Mouse (Mus musculus) neural tube, embryonic 13.5 days (tissue): Measurements from ENCODE around the gene Rassf7. TPM values are rescaled to one million over a fixed set of nuclear protein-coding genes. Genes with fewer than 3 reads are reported as not detected.

Experiments used
- ATAC-seq: fragments of 200-750 bp; cut with Nextera tagmentation; 2 replicates; pipeline ENCODE4 v1.8.0; 2017; ENCODE audit warnings: low read depth, mild to moderate bottlenecking, moderate TSS enrichment, moderate library complexity
- H3K27ac ChIP-seq: fragments of 300-500 bp; sonication (generic); replicated peaks from 2 replicates; pipeline ENCODE4 v1.5.1; 2015; ENCODE audit warnings: moderate library complexity, mild to moderate bottlenecking, inconsistent platforms
- H3K27me3 ChIP-seq: fragments of 300-500 bp; sonication (generic); 2 replicates; pipeline ENCODE4 v1.6.1; 2015; ENCODE audit warnings: mild to moderate bottlenecking, inconsistent platforms
- H3K36me3 ChIP-seq: fragments of 300-500 bp; sonication (generic); 2 replicates; pipeline ENCODE4 v1.6.1; 2015; ENCODE audit warnings: mild to moderate bottlenecking, inconsistent platforms
- H3K4me1 ChIP-seq: fragments of 300-500 bp; sonication (generic); replicated peaks from 2 replicates; pipeline ENCODE4 v1.6.1; 2015; ENCODE audit warnings: inconsistent platforms
- H3K4me2 ChIP-seq: fragments of 300-500 bp; sonication (generic); 2 replicates; pipeline ENCODE4 v1.6.1; 2015; ENCODE audit warnings: inconsistent platforms, mild to moderate bottlenecking, moderate library complexity
- H3K4me3 ChIP-seq: fragments of 300-500 bp; sonication (generic); 2 replicates; pipeline ENCODE4 v1.5.1; 2015; ENCODE audit warnings: mild to moderate bottlenecking, inconsistent platforms
- H3K9ac ChIP-seq: fragments of 300-500 bp; sonication (generic); 2 replicates; pipeline ENCODE4 v1.6.1; 2015; ENCODE audit warnings: moderate library complexity, mild to moderate bottlenecking, inconsistent platforms
- H3K9me3 ChIP-seq: fragments of 300-500 bp; sonication (generic); 2 replicates; pipeline ENCODE4 v1.6.1; 2016; ENCODE audit warnings: inconsistent platforms
- WGBS: fragments of 180-500 bp; shearing (Covaris S2); methylation state at CpG from one replicate; pipeline ENCODE4 v1.1.7; 2015; 5-methylcytosine and 5-hydroxymethylcytosine counted together
- polyA plus RNA-seq: library from polyadenylated mRNA; unstranded; fragments of >200 nt; fragmentation: Nextera tagmentation; extraction: Ambion mirVana; gene quantifications from 2 replicates; pipeline ENCODE4 v1.2.1, GENCODE M21; 2015

Gene Rassf7
- polyA plus RNA-seq, 1 experiment from 2014 or later = 29.8 TPM

DNA sequence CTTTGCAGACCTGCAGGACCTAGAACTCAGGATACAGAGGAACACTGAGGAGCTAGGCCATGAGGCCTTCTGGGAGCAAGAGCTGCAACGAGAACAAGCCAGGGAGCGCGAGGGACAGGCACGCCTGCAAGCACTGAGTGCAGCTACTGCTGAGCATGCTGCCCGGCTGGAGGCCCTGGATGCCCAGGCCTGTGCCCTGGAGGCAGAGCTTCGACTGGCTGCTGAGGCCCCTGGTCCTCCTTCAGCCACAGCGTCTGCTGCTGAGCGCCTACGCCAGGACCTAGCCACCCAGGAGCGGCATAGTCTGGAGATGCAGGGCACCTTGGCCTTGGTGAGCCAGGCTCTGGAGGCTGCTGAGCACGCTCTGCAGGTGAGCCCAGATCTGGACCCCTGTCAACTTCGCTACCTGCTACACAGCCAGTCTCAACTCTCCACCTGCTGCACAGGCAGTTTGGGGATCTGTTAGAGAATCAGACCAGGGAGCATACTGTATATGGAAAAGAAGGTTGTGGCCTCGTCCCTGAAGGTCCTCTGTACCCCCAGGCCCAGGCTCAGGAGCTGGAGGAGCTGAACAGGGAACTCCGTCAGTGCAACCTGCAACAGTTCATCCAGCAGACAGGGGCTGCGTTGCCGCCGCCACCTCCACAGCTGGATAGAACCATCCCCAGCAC lies 1.8 kb downstream of the Rassf7 start:
- Histone ChIP-seq H3K36me3 (peaks cover 9% of the 10 kb centered on the region; the same call in 1 of the 2 replicates), H3K9me3 (no peaks in the 10 kb centered on the region), H3K4me2 (0 out of 2 replicates have a peak overlapping the region, but pooled peaks have one; percentile 94), H3K9ac (0 out of 2 replicates have a peak overlapping the region, but pooled peaks have one; percentile 35), H3K27ac (no peak overlapping the region), H3K4me1 (peaks cover 46% of the 10 kb centered on the region), H3K27me3 (no peaks in the 10 kb centered on the region), H3K4me3 (no peak overlapping the region)
- ATAC-seq = no peak
- WGBS = 93% methylated on average over 17 of the region's 17 CpGs

- ATAC-seq = no peak
- WGBS = 78% methylated on average over 3 of the region's 3 CpGs
- H3K4me2 ChIP-seq = no peak overlapping the region
- H3K27me3 ChIP-seq = no peaks in the 10 kb centered on the region
- peaks cover 9% of the 10 kb centered on the region; the same call in 1 of the 2 replicates for H3K36me3 ChIP-seq
- no peak overlapping the region for H3K4me3 ChIP-seq
- no peaks in the 10 kb centered on the region for H3K9me3 ChIP-seq
- H3K4me1 ChIP-seq = peaks cover 50% of the 10 kb centered on the region
- peak overlapping the region; percentile 35; the same call in 1 of the 2 replicates for H3K9ac ChIP-seq
- H3K27ac ChIP-seq = no peak overlapping the region
Measured at GRCm38 (mm10) chr7:141218141-141218540, 2.5 kb downstream of the Rassf7 start.

DNA sequence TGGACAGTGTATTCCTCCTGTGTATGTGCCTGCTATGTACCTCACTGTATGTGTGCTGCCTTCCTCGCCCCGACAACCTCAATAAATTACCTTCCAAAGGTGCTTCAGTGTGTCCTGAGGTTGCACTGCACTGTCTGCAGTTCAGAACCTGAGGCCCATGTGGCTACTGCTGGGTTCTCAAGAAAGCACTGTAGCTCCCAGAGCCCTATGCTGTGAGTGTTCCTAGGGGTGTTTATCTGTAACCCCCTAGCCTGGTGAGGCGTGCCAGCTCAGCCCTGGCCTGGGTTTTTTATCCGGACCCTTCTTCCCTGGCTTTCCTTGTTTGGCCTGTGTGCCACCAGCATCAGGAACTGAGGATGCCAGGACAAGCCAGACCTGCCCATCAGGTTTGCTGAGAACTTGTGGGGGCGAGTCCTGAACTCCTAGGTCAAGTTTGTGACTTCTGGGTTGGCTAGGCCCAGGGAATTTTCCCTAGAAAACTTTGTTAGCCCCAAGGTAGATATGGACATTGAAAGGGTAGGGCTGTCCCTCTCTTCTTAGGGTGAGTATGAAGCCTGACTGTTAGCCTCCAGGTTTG lies 3.0 kb downstream of the Rassf7 start:
- H3K9me3 ChIP-seq = no peaks in the 10 kb centered on the region
- H3K4me2 ChIP-seq = no peak overlapping the region
- no peak for ATAC-seq
- H3K27ac ChIP-seq = no peak overlapping the region
- H3K36me3 ChIP-seq = peaks cover 9% of the 10 kb centered on the region; the same call in 1 of the 2 replicates
- H3K4me1 ChIP-seq = peaks cover 50% of the 10 kb centered on the region
- H3K27me3 ChIP-seq = no peaks in the 10 kb centered on the region
- H3K9ac ChIP-seq = no peak overlapping the region
- 92% methylated on average over 5 of the region's 5 CpGs for WGBS
- no peak overlapping the region for H3K4me3 ChIP-seq

DNA sequence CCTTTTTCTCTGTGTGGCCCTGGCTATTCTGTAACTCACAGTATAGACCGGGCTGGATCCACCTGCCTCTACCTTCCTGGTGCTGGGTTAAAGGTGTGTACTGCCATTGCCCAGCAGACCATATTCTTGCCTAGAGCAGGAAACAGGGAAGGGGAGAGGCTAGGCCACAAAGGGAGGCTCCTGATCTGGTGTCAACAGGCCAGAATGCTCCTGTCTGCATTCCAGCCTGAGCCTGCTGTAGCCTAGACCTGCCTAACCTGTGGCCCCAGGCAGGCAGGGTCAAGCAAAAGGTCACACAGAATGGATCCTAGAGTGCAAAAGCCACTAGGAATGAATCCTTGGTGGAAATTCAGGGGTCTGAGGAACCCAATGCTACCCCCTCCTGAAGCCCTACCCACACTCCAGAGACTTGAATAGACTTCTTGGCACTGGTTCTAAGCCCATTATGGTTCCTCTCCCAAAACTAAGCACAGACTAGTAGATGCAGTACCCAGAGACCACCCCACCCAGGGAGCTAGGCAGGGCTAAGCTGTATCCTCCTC lies 4.0 kb downstream of the Rassf7 start:
- Histone ChIP-seq H3K4me1 (peaks cover 50% of the 10 kb centered on the region), H3K36me3 (peaks cover 9% of the 10 kb centered on the region; the same call in 1 of the 2 replicates), H3K9ac (no peak overlapping the region), H3K27ac (no peak overlapping the region), H3K9me3 (no peaks in the 10 kb centered on the region), H3K4me3 (no peak overlapping the region), H3K4me2 (no peak overlapping the region), H3K27me3 (no peaks in the 10 kb centered on the region)
- ATAC-seq = no peak
- 95% methylated on average over 1 of the region's 1 CpGs for WGBS

- no peaks in the 10 kb centered on the region for H3K9me3 ChIP-seq
- H3K36me3 ChIP-seq = peaks cover 9% of the 10 kb centered on the region; the same call in 1 of the 2 replicates
- H3K27ac ChIP-seq = 0 out of 2 replicates have a peak overlapping the region, but pooled peaks have one; percentile 87
- H3K9ac ChIP-seq = no peak overlapping the region
- no peak for ATAC-seq
- peaks cover 42% of the 10 kb centered on the region for H3K4me1 ChIP-seq
- no peak overlapping the region for H3K4me3 ChIP-seq
- 83% methylated on average over 1 of the region's 1 CpGs for WGBS
- H3K4me2 ChIP-seq = 0 out of 2 replicates have a peak overlapping the region, but pooled peaks have one; percentile 69
- no peaks in the 10 kb centered on the region for H3K27me3 ChIP-seq
Measured at GRCm38 (mm10) chr7:141220377-141220776, 4.7 kb downstream of the Rassf7 start.

DNA sequence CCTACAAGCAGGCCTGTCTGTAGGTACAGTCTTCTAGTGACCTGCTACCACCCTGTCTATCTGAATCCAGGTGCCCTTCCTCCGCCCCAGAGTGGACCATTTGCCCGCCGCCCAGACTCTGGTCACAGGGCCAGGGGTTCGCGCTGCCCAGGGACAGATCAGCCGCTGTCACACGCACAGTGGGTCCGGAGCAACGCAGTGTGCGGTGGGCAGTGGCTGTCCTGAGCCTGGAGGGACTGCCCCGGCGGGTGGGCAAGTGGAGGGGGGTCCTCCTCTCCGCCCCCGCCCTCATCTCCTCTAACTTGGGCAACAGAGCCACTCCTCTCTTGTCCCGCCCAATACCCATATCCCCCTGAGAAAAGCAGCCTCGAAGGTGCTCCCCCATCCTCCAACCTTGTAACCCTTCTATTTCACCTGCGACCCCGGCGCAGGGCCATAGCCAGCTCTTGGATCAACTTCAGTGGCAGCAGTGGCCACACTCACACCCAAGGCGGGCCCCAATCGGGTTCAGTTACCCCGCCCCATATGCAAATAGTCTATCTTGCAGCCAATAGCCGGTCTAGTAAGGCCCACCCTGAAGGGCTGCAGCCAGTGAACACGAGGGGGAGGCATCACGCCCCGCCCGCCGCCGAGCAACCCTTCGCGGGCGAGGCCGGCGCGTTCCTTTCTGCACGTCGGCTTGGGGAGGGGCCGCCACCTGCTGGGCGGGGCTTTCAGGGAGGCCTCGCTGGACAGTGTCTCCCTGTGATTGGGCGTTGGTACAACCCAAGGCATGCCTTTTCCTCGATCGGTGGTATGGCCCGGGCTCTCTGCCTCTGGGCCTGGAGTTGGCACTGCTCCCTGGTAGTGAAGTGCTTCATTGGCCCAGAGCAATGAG lies 5.8 kb downstream of the Rassf7 start:
- H3K4me3 ChIP-seq = peak overlapping the region; percentile 45
- H3K36me3 ChIP-seq = peaks cover 9% of the 10 kb centered on the region; the same call in 1 of the 2 replicates
- peak; percentile 97 for ATAC-seq
- WGBS = 3% methylated on average over 44 of the region's 44 CpGs
- H3K27me3 ChIP-seq = no peaks in the 10 kb centered on the region
- H3K9ac ChIP-seq = peak overlapping the region; percentile 71
- peak overlapping the region; percentile 69 for H3K4me2 ChIP-seq
- H3K4me1 ChIP-seq = peaks cover 37% of the 10 kb centered on the region
- peak overlapping the region; percentile 87 for H3K27ac ChIP-seq
- H3K9me3 ChIP-seq = no peaks in the 10 kb centered on the region

GRCm38 (mm10) chr7:141222126-141222467 lies 6.4 kb downstream of the Rassf7 start:
- H3K36me3 ChIP-seq = peaks cover 9% of the 10 kb centered on the region; the same call in 1 of the 2 replicates
- WGBS = 6% methylated on average over 8 of the region's 8 CpGs

GRCm38 (mm10) chr7:141222696-141223215 lies 7.1 kb downstream of the Rassf7 start:
- no peak overlapping the region for H3K4me3 ChIP-seq
- peaks cover 5% of the 10 kb centered on the region; the same call in 1 of the 2 replicates for H3K36me3 ChIP-seq
- H3K9ac ChIP-seq = peak overlapping the region; percentile 71; the same call in 1 of the 2 replicates
- peak overlapping the region; percentile 69 for H3K4me2 ChIP-seq
- H3K27me3 ChIP-seq = no peaks in the 10 kb centered on the region
- H3K27ac ChIP-seq = peak overlapping the region; percentile 87
- no peaks in the 10 kb centered on the region for H3K9me3 ChIP-seq
- ATAC-seq = no peak
- 92% methylated on average over 4 of the region's 4 CpGs for WGBS
- H3K4me1 ChIP-seq = peaks cover 28% of the 10 kb centered on the region

More at GRCm38 (mm10) chr7:141222126-141222467, 6.4 kb downstream of the Rassf7 start:
- H3K9ac ChIP-seq = peak overlapping the region; percentile 71
- no peak for ATAC-seq
- H3K4me2 ChIP-seq = peak overlapping the region; percentile 69
- H3K27me3 ChIP-seq = no peaks in the 10 kb centered on the region
- no peaks in the 10 kb centered on the region for H3K9me3 ChIP-seq
- H3K4me1 ChIP-seq = peaks cover 31% of the 10 kb centered on the region
- H3K27ac ChIP-seq = peak overlapping the region; percentile 87
- H3K4me3 ChIP-seq = peak overlapping the region; percentile 45

- H3K27ac ChIP-seq = no peak overlapping the region
- no peaks in the 10 kb centered on the region for H3K27me3 ChIP-seq
- H3K4me3 ChIP-seq = no peak overlapping the region
- ATAC-seq = no peak
- no peak overlapping the region for H3K9ac ChIP-seq
- no peak overlapping the region for H3K4me2 ChIP-seq
- H3K9me3 ChIP-seq = no peaks in the 10 kb centered on the region
- H3K36me3 ChIP-seq = peaks cover 12% of the 10 kb centered on the region
- peaks cover 36% of the 10 kb centered on the region for H3K4me1 ChIP-seq
- 85% methylated on average over 6 of the region's 6 CpGs for WGBS
Measured at GRCm38 (mm10) chr7:141226535-141226934, 10.9 kb downstream of the Rassf7 start.

GRCm38 (mm10) chr7:141227796-141228195 lies 12.1 kb downstream of the Rassf7 start:
- 0 out of 2 replicates have a peak, but pooled peaks have one; percentile 7 for ATAC-seq
- Histone ChIP-seq H3K9ac (no peak overlapping the region), H3K4me3 (peak overlapping the region; percentile 99), H3K9me3 (no peaks in the 10 kb centered on the region), H3K4me2 (peak overlapping the region; percentile 85), H3K27me3 (no peaks in the 10 kb centered on the region), H3K4me1 (peaks cover 26% of the 10 kb centered on the region), H3K36me3 (peaks cover 24% of the 10 kb centered on the region), H3K27ac (peak overlapping the region; percentile 97; the same call in 1 of the 2 replicates)
- 77% methylated on average over 4 of the region's 4 CpGs for WGBS

DNA sequence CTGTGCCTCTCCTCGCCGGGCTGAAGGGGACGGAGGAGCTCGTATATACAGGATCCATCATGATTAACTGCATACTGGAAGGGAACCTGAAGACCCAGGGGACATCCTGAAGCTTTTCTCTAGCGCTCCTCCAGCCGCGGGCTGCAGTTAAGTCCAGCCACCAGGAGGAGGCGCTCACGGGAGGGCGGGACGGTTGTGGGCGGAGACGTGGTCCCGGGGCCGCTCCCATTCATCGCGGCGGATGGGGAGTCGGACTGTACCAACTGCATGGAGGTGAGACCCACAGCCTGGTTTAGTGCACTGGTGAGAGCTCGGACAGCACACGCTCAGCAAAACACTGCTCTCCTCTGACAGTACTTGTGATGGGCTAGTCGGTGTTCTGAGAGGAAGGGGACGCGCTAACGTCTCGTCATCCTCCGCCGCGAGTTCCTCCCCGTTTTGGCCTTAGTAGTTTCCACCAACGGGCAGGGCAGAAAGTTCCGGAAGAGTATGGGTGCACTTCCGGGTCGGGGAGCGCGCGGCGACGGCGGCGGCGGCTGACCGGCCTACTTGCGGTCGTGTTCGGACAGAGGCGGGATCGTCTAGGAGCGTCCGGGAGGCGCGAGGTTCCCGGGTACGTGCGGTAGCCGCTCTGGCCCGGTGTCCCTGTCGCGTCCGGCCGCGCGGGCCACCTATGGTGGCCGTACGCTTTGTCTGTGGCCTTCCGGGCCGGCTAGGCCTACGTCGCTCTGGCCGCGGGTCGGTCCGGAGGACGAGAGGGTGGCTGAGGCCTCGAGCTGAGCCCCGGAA lies 12.8 kb downstream of the Rassf7 start, which contains the start of gene Phrf1:
Gene Phrf1 (plus strand): TSS at position 506 of the 789 bp plus-strand sequence.
- Histone ChIP-seq H3K27me3 (no peaks in the 10 kb centered on the region), H3K9me3 (no peaks in the 10 kb centered on the region), H3K27ac (peak within 1 kb of the TSS; percentile 97), H3K9ac (peak within 1 kb of the TSS; percentile 96), H3K4me2 (peak within 1 kb of the TSS; percentile 85), H3K36me3 (peaks cover 31% of the 10 kb centered on the region), H3K4me3 (peak within 1 kb of the TSS; percentile 99), H3K4me1 (peaks cover 26% of the 10 kb centered on the region)
- under 1% methylated on average over 76 of the region's 76 CpGs for WGBS
- ATAC-seq = peak; percentile 93
